Mouse (Mus musculus): ENCODE results near the gene Ppp1r3g. TPM values are rescaled to one million over a fixed set of nuclear protein-coding genes. Genes with fewer than 3 reads are reported as not detected.

The Ppp1r3g gene
- under 1 TPM in 1 of 2 experiments, not detected in 1; 0.62 TPM for total RNA-seq (2023)

GRCm38 (mm10) chr13:35958539-35958938, at the start of gene Ppp1r3g:
Gene Ppp1r3g (plus strand): TSS chr13:35958839.

Other genes starting within 250 kb of the Ppp1r3g start
- 1 to 10 TPM; 6.3 to 7.3 TPM for gene Rpp40, start 52.5 kb upstream of the Ppp1r3g start, total RNA-seq (2023)
- 10 to 100 TPM; 50.6 to 53.6 TPM for gene Fars2, start 158.6 kb downstream of the Ppp1r3g start, total RNA-seq (2023)
- gene Lyrm4, start 158.7 kb downstream of the Ppp1r3g start, total RNA-seq (2023) = 1 to 10 TPM; 7.8 to 9.1 TPM

All from T-cell, adult 66 days (primary cell).